Mouse (Mus musculus): ENCODE results near the gene Gsta4. TPM values are rescaled to one million over a fixed set of nuclear protein-coding genes. Genes with fewer than 3 reads are reported as not detected.
"Not testable (repeated sequence)": the region's sequence is repeated elsewhere in the genome, so short reads cannot be mapped to it uniquely, and the experiment has no call there.

The Gsta4 gene
- 0.65 and 1.0 TPM in 2 replicates for polyA plus RNA-seq (2012)

DNA sequence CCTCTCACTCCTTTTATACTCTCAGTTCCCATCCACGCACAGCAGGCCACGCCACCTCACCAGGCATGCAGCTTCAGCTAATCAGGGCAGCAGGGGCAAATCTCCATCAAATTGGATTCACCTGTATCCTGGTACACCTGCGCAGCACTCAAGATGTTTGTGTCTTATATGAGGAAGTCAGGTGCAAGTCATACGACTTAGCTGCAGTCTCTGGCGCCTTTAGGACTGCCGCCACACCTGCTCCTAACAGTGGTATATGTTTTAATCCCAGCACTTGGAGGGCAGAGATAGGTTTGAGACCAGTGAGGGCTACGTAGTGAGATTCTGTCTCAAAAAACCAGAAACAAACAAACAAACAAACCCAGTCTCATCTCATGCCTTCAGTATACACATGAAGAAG lies at the start of gene Gsta4:
Gene Gsta4 (plus strand): TSS at position 301 of the 400 bp plus-strand sequence.
- H3K36me3 ChIP-seq (ENCODE audit: control insufficient read depth); H3K4me3 ChIP-seq (replicated peaks); H3K27me3 ChIP-seq (ENCODE audit: control insufficient read depth); H3K9me3 ChIP-seq (ENCODE audit: control insufficient read depth, low read length): not testable (repeated sequence)
- H3K4me1 ChIP-seq (ENCODE audit: control insufficient read depth): peaks cover 19% of the 10 kb centered on the region

DNA sequence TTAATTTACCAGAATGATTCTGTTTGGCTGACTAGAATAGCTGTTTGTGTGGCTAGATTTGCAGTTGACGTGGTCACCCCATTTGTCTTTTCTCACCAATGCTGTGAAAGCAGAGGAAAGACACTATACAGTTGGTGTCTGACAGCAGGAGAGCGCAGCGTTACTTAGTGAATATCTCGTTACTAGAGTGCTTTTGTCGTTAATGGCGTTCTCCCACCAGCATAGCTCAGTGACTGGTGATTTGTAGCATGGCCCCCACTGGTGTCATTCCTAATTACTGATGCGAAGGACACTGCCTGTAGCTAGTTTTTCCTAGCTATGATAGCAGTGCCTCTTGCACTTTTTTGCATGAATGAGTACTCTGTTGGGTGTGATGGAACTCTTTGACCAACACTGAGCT lies 46.9 kb upstream of the Gsta4 start:
- H3K27me3 ChIP-seq (ENCODE audit: control insufficient read depth): no peaks in the 10 kb centered on the region
- H3K4me1 ChIP-seq (ENCODE audit: control insufficient read depth): peaks cover 5% of the 10 kb centered on the region
- H3K4me3 ChIP-seq (replicated peaks): no peak overlapping the region
- H3K9me3 ChIP-seq (ENCODE audit: control insufficient read depth, low read length): no peaks in the 10 kb centered on the region
- H3K36me3 ChIP-seq (ENCODE audit: control insufficient read depth): peaks cover 16% of the 10 kb centered on the region
- TF ChIP-seq GATA1 (IDR thresholded peaks at IDR 0.05; ENCODE audit: low read length) (no peak), TAL1 (IDR thresholded peaks at IDR 0.05; ENCODE audit: low read length) (no peak)

DNA sequence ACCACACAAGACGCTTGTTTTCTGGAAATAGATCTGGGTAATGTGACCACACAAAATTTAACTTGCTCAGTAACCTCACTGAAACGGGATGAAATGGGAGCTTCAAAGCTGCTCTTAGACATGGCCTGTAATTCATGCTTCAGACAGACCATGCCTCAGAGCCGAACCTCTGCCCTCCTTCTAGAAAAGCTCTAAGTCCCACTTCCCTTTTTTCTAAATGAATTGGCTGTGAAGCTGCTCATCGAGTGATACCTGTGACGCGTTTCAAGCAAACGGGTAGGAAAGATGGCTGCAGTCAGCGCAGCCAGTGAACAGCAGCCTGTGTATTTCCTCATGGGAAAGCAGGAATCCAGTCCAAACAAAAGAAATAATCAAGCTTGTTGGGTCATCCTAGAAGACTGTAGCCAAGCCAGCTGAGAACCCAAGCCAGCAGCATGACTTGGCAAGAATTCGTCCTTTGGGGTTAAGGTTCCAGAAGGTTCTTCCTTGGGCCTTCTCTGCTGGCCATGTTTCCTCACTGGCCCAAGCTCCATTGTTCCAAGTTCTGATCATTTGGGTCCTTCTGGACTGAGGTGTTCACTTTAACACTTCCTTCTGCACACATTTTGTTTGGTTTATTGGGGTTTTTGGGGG lies 44.4 kb upstream of the Gsta4 start:
- no peaks in the 10 kb centered on the region for H3K27me3 ChIP-seq (ENCODE audit: control insufficient read depth)
- H3K9me3 ChIP-seq (ENCODE audit: control insufficient read depth, low read length): peaks cover 3% of the 10 kb centered on the region; the same call in 1 of the 2 replicates
- no peak overlapping the region for H3K4me3 ChIP-seq (replicated peaks)
- peaks cover 23% of the 10 kb centered on the region for H3K36me3 ChIP-seq (ENCODE audit: control insufficient read depth)
- H3K4me1 ChIP-seq (ENCODE audit: control insufficient read depth): peaks cover 5% of the 10 kb centered on the region
- no peak for TF ChIP-seq GATA1 (IDR thresholded peaks at IDR 0.05; ENCODE audit: low read length)
- no peak for TF ChIP-seq TAL1 (IDR thresholded peaks at IDR 0.05; ENCODE audit: low read length)

DNA sequence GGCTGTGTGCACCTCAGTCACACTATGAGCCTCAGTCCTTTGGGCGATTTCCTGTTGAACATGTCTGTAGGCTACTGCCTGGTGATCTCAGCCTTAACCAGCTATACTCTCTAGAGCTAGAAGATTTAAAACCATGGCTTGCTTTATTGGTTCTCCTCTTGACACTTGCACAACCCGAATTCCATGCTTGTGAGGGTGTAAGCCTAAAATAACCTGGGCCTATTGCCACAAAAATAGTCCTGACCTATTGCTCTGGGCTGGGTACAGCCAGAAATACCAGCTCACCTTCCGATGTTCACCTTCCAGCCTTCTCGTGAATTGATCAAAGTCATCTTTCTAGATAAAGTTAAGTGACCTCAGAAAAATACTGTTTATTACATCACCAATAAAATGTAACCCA lies 43.1 kb upstream of the Gsta4 start:
- peaks cover 3% of the 10 kb centered on the region; the same call in 1 of the 2 replicates for H3K9me3 ChIP-seq (ENCODE audit: control insufficient read depth, low read length)
- peaks cover 5% of the 10 kb centered on the region for H3K4me1 ChIP-seq (ENCODE audit: control insufficient read depth)
- H3K4me3 ChIP-seq (replicated peaks): no peak overlapping the region
- peaks cover 24% of the 10 kb centered on the region for H3K36me3 ChIP-seq (ENCODE audit: control insufficient read depth)
- H3K27me3 ChIP-seq (ENCODE audit: control insufficient read depth): no peaks in the 10 kb centered on the region
- TF ChIP-seq GATA1 (IDR thresholded peaks at IDR 0.05; ENCODE audit: low read length) (no peak), TAL1 (IDR thresholded peaks at IDR 0.05; ENCODE audit: low read length) (no peak)

DNA sequence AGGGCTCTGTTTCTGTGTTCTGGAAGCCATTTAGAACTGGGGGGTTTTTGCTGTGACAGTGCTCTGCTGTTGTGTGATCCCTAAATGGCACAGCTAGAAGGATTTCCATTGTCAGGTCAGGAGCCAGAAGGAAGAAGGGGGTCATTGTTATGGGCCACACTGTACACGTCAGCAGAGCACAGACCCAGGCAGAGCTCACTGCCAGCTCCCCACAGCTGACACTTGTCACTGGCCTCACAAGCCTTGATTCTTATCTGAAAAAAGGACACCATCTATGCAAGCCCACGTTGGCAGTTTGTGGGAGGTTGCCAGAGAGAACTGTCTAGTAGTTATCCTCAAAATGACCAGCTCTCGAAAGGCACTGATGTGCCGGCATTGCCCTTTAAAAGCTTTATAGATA lies 36.5 kb upstream of the Gsta4 start:
- Histone ChIP-seq H3K27me3 (ENCODE audit: control insufficient read depth) (no peaks in the 10 kb centered on the region), H3K9me3 (ENCODE audit: control insufficient read depth, low read length) (peaks cover 3% of the 10 kb centered on the region; the same call in 1 of the 2 replicates), H3K4me1 (ENCODE audit: control insufficient read depth) (no peaks in the 10 kb centered on the region; the same call in 1 of the 2 replicates), H3K36me3 (ENCODE audit: control insufficient read depth) (peaks cover 28% of the 10 kb centered on the region), H3K4me3 (replicated peaks) (no peak overlapping the region)
- TF ChIP-seq GATA1 (IDR thresholded peaks at IDR 0.05; ENCODE audit: low read length) (no peak), TAL1 (IDR thresholded peaks at IDR 0.05; ENCODE audit: low read length) (no peak)

DNA sequence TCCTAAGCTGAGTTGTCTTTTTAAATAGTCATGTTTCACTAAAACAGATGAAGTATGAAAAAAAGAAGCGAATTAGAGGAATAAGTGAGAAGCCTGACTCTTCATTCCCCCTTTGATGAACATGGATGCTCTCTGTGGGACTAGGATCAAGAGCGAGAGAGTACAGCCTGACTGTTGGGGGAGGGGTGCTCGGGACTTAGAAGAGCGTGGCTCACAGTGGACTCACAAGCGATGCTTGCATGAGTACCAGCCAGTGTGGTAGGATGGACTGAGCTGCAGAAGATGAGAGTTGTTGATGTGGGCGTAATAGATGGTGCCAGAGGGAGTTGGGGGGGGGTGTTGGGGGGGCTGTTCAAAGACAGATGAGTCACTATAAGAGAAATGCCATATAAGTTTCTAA lies 35.9 kb upstream of the Gsta4 start:
- no peaks in the 10 kb centered on the region for H3K27me3 ChIP-seq (ENCODE audit: control insufficient read depth)
- no peaks in the 10 kb centered on the region; the same call in 1 of the 2 replicates for H3K4me1 ChIP-seq (ENCODE audit: control insufficient read depth)
- no peak for TF ChIP-seq GATA1 (IDR thresholded peaks at IDR 0.05; ENCODE audit: low read length)
- H3K4me3 ChIP-seq (replicated peaks): no peak overlapping the region
- H3K9me3 ChIP-seq (ENCODE audit: control insufficient read depth, low read length): peaks cover 3% of the 10 kb centered on the region; the same call in 1 of the 2 replicates
- H3K36me3 ChIP-seq (ENCODE audit: control insufficient read depth): peaks cover 26% of the 10 kb centered on the region

DNA sequence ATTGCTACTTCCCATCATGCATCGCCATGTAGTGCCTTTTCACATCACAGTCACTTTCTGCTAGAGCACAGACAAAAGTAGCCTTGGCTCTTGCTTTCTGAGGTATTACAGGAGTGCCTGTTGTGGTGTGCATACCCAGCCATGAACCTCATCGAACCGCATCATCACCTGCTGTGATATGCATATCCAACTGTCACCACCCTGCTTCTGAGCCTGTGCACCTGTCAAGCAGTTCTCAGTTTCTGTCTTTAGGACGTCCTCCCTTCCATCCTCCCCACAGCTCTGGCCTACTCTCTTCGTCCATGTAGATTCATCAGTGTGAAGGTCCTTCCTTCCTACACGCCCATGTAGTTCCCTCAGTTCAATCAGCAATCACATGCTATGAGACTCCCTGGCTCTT lies 34.4 kb upstream of the Gsta4 start:
- Histone ChIP-seq H3K36me3 (ENCODE audit: control insufficient read depth) (peaks cover 18% of the 10 kb centered on the region), H3K9me3 (ENCODE audit: control insufficient read depth, low read length) (no peaks in the 10 kb centered on the region), H3K27me3 (ENCODE audit: control insufficient read depth) (no peaks in the 10 kb centered on the region), H3K4me3 (replicated peaks) (no peak overlapping the region), H3K4me1 (ENCODE audit: control insufficient read depth) (no peaks in the 10 kb centered on the region; the same call in 1 of the 2 replicates)
- no peak for TF ChIP-seq GATA1 (IDR thresholded peaks at IDR 0.05; ENCODE audit: low read length)
- no peak for TF ChIP-seq TAL1 (IDR thresholded peaks at IDR 0.05; ENCODE audit: low read length)

DNA sequence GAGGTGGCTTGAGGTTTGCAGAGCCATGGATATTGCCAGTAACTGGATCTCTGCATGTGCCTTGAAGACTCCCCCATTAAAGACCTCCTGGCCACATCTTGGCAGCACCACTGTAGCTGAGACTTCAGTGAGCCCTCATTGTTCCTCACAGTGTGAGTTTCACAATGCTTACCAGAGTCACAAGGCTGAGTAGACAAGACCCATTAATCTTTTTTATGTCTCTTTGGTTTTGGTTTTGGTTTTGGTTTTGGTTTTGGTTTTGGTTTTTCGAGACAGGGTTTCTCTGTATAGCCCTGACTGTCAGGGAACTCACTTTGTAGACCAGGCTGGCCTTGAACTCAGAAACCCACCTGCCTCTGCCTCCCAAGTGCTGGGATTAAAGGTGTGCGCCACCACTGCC lies 32.8 kb upstream of the Gsta4 start:
- peaks cover 16% of the 10 kb centered on the region for H3K36me3 ChIP-seq (ENCODE audit: control insufficient read depth)
- H3K4me3 ChIP-seq (replicated peaks); H3K27me3 ChIP-seq (ENCODE audit: control insufficient read depth); H3K9me3 ChIP-seq (ENCODE audit: control insufficient read depth, low read length); H3K4me1 ChIP-seq (ENCODE audit: control insufficient read depth): not testable (repeated sequence)

DNA sequence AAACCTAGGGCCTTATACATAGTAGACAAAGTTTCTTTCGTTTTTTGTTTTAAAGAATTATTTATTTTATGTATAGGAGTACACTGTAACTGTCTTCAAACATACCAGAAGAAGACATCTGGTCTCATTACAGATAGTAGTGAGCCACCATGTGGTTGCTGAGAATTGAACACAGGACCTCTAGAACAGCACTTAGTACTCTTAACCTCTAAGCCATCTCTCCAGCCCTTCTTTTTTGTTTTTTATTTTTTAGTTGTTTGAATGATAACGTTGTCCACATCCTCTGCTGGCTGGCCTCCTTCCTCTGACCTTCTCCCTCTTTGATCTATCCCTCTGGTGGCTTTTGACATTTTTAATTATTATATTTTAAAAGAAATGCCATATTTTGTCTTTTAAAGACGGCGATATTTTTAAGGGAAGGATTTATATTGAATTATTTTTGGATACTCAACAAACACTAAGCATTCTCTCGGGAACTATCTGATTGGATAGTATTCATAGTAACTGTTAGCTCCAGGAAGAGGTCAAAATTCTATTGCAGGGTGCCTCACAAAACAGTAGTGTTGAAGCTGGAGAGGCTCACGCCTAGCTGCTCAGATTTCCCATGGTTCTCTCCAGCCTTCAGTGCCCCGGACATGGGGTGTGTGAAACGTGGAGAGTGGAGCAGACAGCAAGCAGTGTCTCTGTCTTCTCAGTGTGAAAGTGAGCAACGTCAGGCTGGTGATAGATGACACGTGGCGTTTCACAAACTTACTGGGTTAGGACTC lies 28.2 kb upstream of the Gsta4 start:
- TF ChIP-seq GATA1 (IDR thresholded peaks at IDR 0.05; ENCODE audit: low read length) (no peak), TAL1 (IDR thresholded peaks at IDR 0.05; ENCODE audit: low read length) (no peak)
- Histone ChIP-seq H3K4me1 (ENCODE audit: control insufficient read depth) (no peaks in the 10 kb centered on the region), H3K27me3 (ENCODE audit: control insufficient read depth) (no peaks in the 10 kb centered on the region), H3K4me3 (replicated peaks) (no peak overlapping the region), H3K9me3 (ENCODE audit: control insufficient read depth, low read length) (no peaks in the 10 kb centered on the region), H3K36me3 (ENCODE audit: control insufficient read depth) (peaks cover 25% of the 10 kb centered on the region)
